Mouse (Mus musculus): Measurements from ENCODE around the gene Itih3.

The Itih3 gene

DNA sequence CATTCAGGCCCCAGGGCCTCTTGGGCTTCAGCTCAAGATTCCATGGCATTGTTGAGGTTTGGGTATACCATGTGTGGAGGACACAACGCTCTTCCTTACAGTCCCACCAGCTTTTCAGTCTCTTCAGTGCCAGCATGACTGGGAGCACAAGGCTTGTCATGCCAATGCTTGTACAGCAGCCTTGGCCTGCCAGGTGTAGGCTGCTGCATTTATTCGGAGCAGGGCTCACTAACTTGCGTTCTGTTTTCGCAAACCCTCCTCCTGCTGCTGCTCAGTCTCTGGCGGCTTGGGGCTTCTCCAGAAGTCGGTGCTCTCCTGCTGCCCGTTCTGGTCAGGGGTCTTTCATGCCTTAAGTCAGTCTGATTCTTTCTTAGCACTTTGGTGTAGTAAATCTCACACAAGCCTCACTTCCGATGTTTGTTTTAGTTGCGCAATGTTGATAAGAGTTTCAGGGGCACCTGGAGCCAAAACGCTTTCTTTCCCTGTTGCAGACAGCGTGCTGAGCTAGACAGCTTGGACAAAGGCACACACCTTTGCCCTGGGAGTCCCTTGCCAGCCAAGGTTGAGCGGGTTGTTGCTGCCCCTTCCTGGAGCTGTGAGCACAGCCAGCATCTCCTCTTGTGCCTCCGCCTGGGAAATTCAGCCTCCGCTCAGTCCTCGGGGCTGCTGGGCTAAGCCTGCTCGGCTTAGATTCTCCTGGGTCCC is 62.0 kb downstream of the Itih3 start:
- DNase-seq (ENCODE audit: low spot score in 2 of 2) = no peak

Data from frontal cortex, postnatal 14 days (tissue).